ENCODE assay signal across 7 mouse cellular contexts in the genomic region with DNA sequence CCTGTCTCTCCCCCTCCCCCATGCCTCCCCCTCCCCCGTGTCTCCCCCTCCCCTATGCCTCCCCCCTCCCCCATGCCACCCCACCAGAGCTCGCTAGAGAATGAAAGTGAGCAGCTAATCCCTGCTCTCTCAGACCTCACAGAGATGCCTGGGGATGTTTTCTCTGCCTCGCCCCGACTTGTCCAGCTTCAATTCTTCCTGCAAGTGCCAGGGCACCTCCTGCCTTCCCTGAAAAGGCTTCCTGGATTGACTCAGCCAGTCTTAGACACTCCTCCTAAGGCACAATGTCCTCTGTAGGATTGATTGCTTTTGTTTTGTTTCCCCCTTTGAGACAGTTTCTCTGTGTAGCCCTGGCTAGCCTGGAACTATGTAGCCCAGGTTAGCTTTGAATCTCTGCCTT. TPM values are rescaled to one million over a fixed set of nuclear protein-coding genes. Genes with fewer than 3 reads are reported as not detected.
DNase-seq lines count a peak whose midpoint lies in the region; TF ChIP-seq lines count a peak whose summit lies in the region.

A gene (minus strand): TSS at position 209 of the 400 bp plus-strand sequence.

- no peak for TF ChIP-seq CTCF in layer of hippocampus, adult 2 months (conservative IDR thresholded peaks at IDR 0.05)
- TF ChIP-seq CTCF in E14TG2a.4 (conservative IDR thresholded peaks at IDR 0.05; ENCODE audit: low read length): no peak

- H3K27me3 ChIP-seq in E14TG2a.4 (ENCODE audit: insufficient read depth, low read length): peaks cover 6% of the 10 kb centered on the region; the same call in 1 of the 2 replicates

- intact Hi-C loops in left cerebral cortex, postnatal 14 days (cut with DNase I): no loop called here

- H3K36me3 ChIP-seq in E14TG2a.4 (ENCODE audit: insufficient read depth, low read length): no peaks in the 10 kb centered on the region

- H3K4me1 ChIP-seq in E14TG2a.4 (replicated peaks; ENCODE audit: low read depth, low read length): peaks cover 77% of the 10 kb centered on the region

- H3K27ac ChIP-seq in layer of hippocampus, adult 2 months: no peak within 1 kb of the TSS

- no peak within 1 kb of the TSS for H3K4me3 ChIP-seq in layer of hippocampus, adult 2 months
- peak within 1 kb of the TSS; percentile 62 for H3K4me3 ChIP-seq in E14TG2a.4 (replicated peaks; ENCODE audit: low read length)

- H3K9me3 ChIP-seq in E14TG2a.4 (ENCODE audit: low read length): no peaks in the 10 kb centered on the region

- DNase-seq in layer of hippocampus, adult 8-10 months (ENCODE audit: low spot score in 2 of 2): no peak
- no peak for DNase-seq in layer of hippocampus, adult 2 months (ENCODE audit: low spot score in 2 of 2)
- peak; percentile 40 for DNase-seq in ZHBTc4 (ENCODE audit: low read depth, low spot score)
- DNase-seq in left cerebral cortex, postnatal 14 days (ENCODE audit: low spot score in 2 of 2): no peak
- no peak for DNase-seq in spleen, postnatal 36 days (ENCODE audit: low spot score in 2 of 2)
- DNase-seq in gastrocnemius, postnatal 25 days: no peak

RNA-seq across cellular contexts. Expression of the gene that starts here (rescaled TPM):
- total RNA-seq in layer of hippocampus, adult 8-10 months (2022): 10 to 100 TPM; 10.1 to 12.6 (median 11.4) TPM
- total RNA-seq in layer of hippocampus, adult 2 months (2021): 1 to 10 TPM; 6.7 to 7.4 TPM
- 10 to 100 TPM; 17.9 to 21.1 TPM for total RNA-seq in left cerebral cortex, postnatal 14 days (2021)
- total RNA-seq in gastrocnemius, postnatal 25 days (2021): 1 to 10 TPM; 1.3 to 2.0 TPM
